Mouse (Mus musculus) embryonic facial prominence, embryonic 15.5 days (tissue): ENCODE measurements at regions not wholly inside any gene's neighbourhood (a gene's known extent, or its start where the extent isn't known, plus 50 kb on each side); places are given as distances from the start of the nearest gene placed in this dataset.

Source experiments
- ATAC-seq: fragments of 200-750 bp; cut with Nextera tagmentation; 2 replicates; pipeline ENCODE4 v1.8.0; 2017; ENCODE audit warnings: low read depth, moderate TSS enrichment; ENCODE audit not compliant: insufficient number of reproducible peaks, low FRiP score, low TSS enrichment
- H3K27ac ChIP-seq: fragments of 300-500 bp; sonication (generic); replicated peaks from 2 replicates; pipeline ENCODE4 v1.5.1; 2015; ENCODE audit warnings: mild to moderate bottlenecking, inconsistent platforms
- H3K27me3 ChIP-seq: fragments of 300-500 bp; sonication (generic); 2 replicates; pipeline ENCODE4 v1.6.1; 2015; ENCODE audit warnings: inconsistent platforms
- H3K36me3 ChIP-seq: fragments of 300-500 bp; sonication (generic); 2 replicates; pipeline ENCODE4 v1.6.1; 2015; ENCODE audit warnings: mild to moderate bottlenecking, inconsistent platforms
- H3K4me1 ChIP-seq: fragments of 300-500 bp; sonication (generic); 2 replicates; pipeline ENCODE4 v1.6.1; 2015; ENCODE audit warnings: inconsistent platforms
- H3K4me2 ChIP-seq: fragments of 300-500 bp; sonication (generic); replicated peaks from 2 replicates; pipeline ENCODE4 v1.6.1; 2015; ENCODE audit warnings: mild to moderate bottlenecking, inconsistent platforms
- H3K4me3 ChIP-seq: fragments of 300-500 bp; sonication (generic); replicated peaks from 2 replicates; pipeline ENCODE4 v1.5.1; 2015; ENCODE audit warnings: mild to moderate bottlenecking, inconsistent platforms
- H3K9ac ChIP-seq: fragments of 300-500 bp; sonication (generic); 2 replicates; pipeline ENCODE4 v1.6.1; 2015; ENCODE audit warnings: inconsistent platforms
- H3K9me3 ChIP-seq: fragments of 300-500 bp; sonication (generic); replicated peaks from 2 replicates; pipeline ENCODE4 v1.6.1; 2016; ENCODE audit warnings: inconsistent platforms
- WGBS: fragments of 180-500 bp; shearing (Covaris S2); methylation state at CpG from one replicate; pipeline ENCODE4 v1.1.7; 2015; 5-methylcytosine and 5-hydroxymethylcytosine counted together

GRCm38 (mm10) chr1:61277170-61277710 lies 299.5 kb downstream of the Icos start:
- no peaks in the 10 kb centered on the region for H3K36me3 ChIP-seq
- ATAC-seq: no peak
- WGBS: 88% methylated on average over 4 of the region's 4 CpGs

DNA sequence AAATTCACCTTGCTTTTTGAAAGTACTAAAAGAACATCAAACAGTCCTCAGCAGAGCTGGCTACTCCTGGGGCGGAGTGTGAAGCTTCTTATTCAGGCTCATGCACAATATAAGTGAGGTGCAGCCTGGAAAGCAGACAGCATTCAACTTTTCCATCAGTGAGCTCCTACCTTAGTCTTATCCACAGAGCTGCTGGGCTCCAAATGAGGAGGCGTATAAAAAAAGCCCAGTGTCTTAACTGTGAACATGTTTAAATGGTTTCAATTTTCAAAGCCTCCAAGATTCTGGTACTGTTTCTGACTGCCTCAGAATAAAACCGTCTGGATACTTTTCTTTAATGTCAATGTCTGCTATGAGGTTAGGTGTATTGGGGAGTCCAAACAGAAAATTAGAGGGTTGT lies 310.5 kb downstream of the Icos start:
- Histone ChIP-seq H3K9me3 (no peaks in the 10 kb centered on the region), H3K36me3 (no peaks in the 10 kb centered on the region)

More at GRCm38 (mm10) chr1:61277170-61277710, 299.5 kb downstream of the Icos start:
- Histone ChIP-seq H3K9ac (no peak overlapping the region), H3K4me3 (no peak overlapping the region), H3K9me3 (no peaks in the 10 kb centered on the region), H3K27ac (no peak overlapping the region), H3K4me1 (no peaks in the 10 kb centered on the region), H3K4me2 (no peak overlapping the region), H3K27me3 (no peaks in the 10 kb centered on the region)

GRCm38 (mm10) chr1:61288946-61289345 lies 311.2 kb downstream of the Icos start:
- H3K9me3 ChIP-seq: no peaks in the 10 kb centered on the region
- no peaks in the 10 kb centered on the region for H3K4me1 ChIP-seq
- H3K4me2 ChIP-seq: no peak overlapping the region
- H3K36me3 ChIP-seq: no peaks in the 10 kb centered on the region
- no peak overlapping the region for H3K4me3 ChIP-seq
- no peak for ATAC-seq
- H3K9ac ChIP-seq: no peak overlapping the region
- H3K27me3 ChIP-seq: 0 out of 2 replicates have a peak, but pooled peaks cover 3% of the 10 kb centered on the region
- WGBS: 84% methylated on average over 6 of the region's 6 CpGs
- no peak overlapping the region for H3K27ac ChIP-seq

More for the DNA sequence above, 310.5 kb downstream of the Icos start:
- no peaks in the 10 kb centered on the region for H3K4me1 ChIP-seq
- WGBS: 56% methylated on average over 3 of the region's 3 CpGs
- H3K4me2 ChIP-seq: no peak overlapping the region
- H3K9ac ChIP-seq: no peak overlapping the region
- ATAC-seq: no peak
- no peak overlapping the region for H3K27ac ChIP-seq
- H3K4me3 ChIP-seq: no peak overlapping the region
- H3K27me3 ChIP-seq: no peaks in the 10 kb centered on the region

DNA sequence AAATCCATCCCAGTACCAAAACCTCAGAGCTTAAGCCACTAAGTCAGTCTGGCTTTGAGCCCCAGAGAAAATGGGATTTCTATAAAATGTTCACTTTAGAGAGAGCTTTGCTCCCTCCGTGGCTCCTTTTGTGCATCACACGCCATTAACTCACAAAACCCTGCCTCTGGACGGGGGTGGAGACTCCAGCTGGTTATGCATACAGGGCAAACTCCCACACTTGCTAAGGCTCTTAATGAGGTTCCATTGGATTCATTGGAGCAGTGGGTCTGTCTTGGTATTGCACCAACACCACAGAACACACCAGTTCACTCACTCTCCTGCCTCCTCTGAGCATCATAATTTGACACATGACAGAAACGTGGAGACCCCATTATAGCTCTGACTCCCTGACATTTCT lies 311.8 kb downstream of the Icos start:
- Histone ChIP-seq H3K9ac (no peak overlapping the region), H3K9me3 (no peaks in the 10 kb centered on the region), H3K4me2 (no peak overlapping the region), H3K27me3 (0 out of 2 replicates have a peak, but pooled peaks cover 3% of the 10 kb centered on the region), H3K36me3 (no peaks in the 10 kb centered on the region), H3K4me3 (no peak overlapping the region), H3K4me1 (no peaks in the 10 kb centered on the region), H3K27ac (no peak overlapping the region)
- ATAC-seq: no peak
- 52% methylated on average over 4 of the region's 4 CpGs for WGBS

DNA sequence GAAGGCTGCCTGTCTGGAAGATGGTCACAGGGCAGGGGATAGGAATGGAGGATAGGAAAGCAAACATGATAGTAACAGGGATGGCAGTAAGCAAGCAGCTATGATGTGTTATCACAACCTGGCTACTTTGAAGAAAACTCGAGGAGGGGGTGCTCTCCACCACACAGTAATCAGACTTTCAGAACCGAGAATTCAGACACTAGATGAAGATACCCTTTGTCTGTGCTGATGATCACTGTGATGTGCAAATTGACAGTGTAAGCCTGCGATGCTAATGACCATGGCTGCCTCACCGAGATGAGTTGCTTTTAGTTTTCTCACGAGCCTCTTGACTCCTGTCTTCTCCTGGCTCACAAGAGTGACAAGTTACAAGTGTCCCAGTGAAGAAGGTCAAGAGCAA lies 315.4 kb downstream of the Icos start:
- H3K27ac ChIP-seq: no peak overlapping the region
- 73% methylated on average over 5 of the region's 5 CpGs for WGBS
- no peak overlapping the region for H3K4me2 ChIP-seq
- no peak overlapping the region for H3K4me3 ChIP-seq
- H3K4me1 ChIP-seq: 0 out of 2 replicates have a peak, but pooled peaks cover under 1% of the 10 kb centered on the region
- H3K9me3 ChIP-seq: no peaks in the 10 kb centered on the region
- no peak for ATAC-seq
- H3K36me3 ChIP-seq: no peaks in the 10 kb centered on the region
- H3K9ac ChIP-seq: no peak overlapping the region
- H3K27me3 ChIP-seq: 0 out of 2 replicates have a peak, but pooled peaks cover 3% of the 10 kb centered on the region

- Histone ChIP-seq H3K9ac (no peak overlapping the region), H3K27me3 (0 out of 2 replicates have a peak, but pooled peaks cover 3% of the 10 kb centered on the region), H3K36me3 (no peaks in the 10 kb centered on the region), H3K4me2 (no peak overlapping the region), H3K9me3 (no peaks in the 10 kb centered on the region), H3K4me1 (peaks cover 10% of the 10 kb centered on the region), H3K4me3 (no peak overlapping the region), H3K27ac (no peak overlapping the region)
- WGBS: 90% methylated on average over 3 of the region's 3 CpGs
- no peak for ATAC-seq
Observed at GRCm38 (mm10) chr1:61295219-61295618, 317.5 kb downstream of the Icos start.

GRCm38 (mm10) chr1:61296831-61297230 lies 319.1 kb downstream of the Icos start:
- no peak overlapping the region for H3K9ac ChIP-seq
- H3K27me3 ChIP-seq: 0 out of 2 replicates have a peak, but pooled peaks cover 3% of the 10 kb centered on the region
- ATAC-seq: no peak
- H3K9me3 ChIP-seq: no peaks in the 10 kb centered on the region
- no peak overlapping the region for H3K4me2 ChIP-seq
- H3K36me3 ChIP-seq: no peaks in the 10 kb centered on the region
- WGBS: 52% methylated on average over 4 of the region's 4 CpGs
- no peak overlapping the region for H3K27ac ChIP-seq
- peaks cover 16% of the 10 kb centered on the region for H3K4me1 ChIP-seq
- no peak overlapping the region for H3K4me3 ChIP-seq

DNA sequence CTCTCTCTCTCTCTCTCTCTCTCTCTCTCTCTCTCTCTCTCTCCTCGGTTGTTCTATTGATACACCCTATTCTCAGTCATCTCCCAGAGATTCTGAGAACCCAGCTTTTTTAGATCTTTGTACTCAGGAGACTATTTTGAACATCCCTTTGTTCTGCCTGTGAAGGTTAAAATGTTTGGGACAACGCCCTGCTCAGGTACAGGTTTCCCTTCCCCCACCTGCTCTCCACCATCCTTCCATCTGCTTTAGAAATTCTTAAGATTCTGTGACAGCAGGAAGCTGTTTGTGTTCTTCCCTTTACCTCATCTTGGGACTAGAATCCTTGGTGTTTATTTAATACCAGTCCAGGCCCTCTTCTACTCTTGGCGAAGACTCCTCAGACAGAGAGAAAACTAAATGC lies 319.6 kb downstream of the Icos start:
- peaks cover 16% of the 10 kb centered on the region for H3K4me1 ChIP-seq
- WGBS: 74% methylated on average over 3 of the region's 3 CpGs
- no peak for ATAC-seq

GRCm38 (mm10) chr1:61298064-61298463 lies 320.3 kb downstream of the Icos start:
- WGBS: 17% methylated on average over 3 of the region's 3 CpGs
- Histone ChIP-seq H3K4me2 (no peak overlapping the region), H3K9ac (no peak overlapping the region), H3K9me3 (no peaks in the 10 kb centered on the region), H3K4me1 (peaks cover 16% of the 10 kb centered on the region), H3K4me3 (no peak overlapping the region), H3K27me3 (peaks cover 7% of the 10 kb centered on the region; the same call in 1 of the 2 replicates), H3K36me3 (no peaks in the 10 kb centered on the region), H3K27ac (peak overlapping the region; percentile 72; the same call in 1 of the 2 replicates)
- ATAC-seq: peak; percentile 66

More for the DNA sequence above, 319.6 kb downstream of the Icos start:
- Histone ChIP-seq H3K4me2 (no peak overlapping the region), H3K4me3 (no peak overlapping the region), H3K9ac (no peak overlapping the region), H3K9me3 (no peaks in the 10 kb centered on the region), H3K27ac (no peak overlapping the region), H3K27me3 (0 out of 2 replicates have a peak, but pooled peaks cover 3% of the 10 kb centered on the region), H3K36me3 (no peaks in the 10 kb centered on the region)

DNA sequence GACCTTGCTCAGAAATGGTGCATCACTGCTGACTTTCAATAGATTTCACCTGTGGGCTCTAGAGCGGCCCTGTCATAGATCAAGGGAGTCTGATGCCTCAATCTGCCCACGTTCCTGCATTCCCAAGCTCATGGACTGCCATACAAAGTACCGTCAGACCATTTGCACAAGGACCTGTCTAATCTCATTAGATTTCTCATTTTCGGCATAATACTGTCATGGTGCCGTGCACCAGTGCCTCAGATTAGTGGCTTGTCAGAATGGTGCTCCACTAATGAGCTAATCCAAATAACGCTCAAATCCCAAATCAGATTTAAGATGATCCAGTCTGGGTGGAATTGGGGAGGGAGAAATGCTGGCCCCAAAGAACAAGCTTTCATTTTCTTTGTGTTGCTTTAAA lies 321.1 kb downstream of the Icos start:
- Histone ChIP-seq H3K27ac (peak overlapping the region; percentile 72; the same call in 1 of the 2 replicates), H3K4me3 (no peak overlapping the region), H3K4me2 (no peak overlapping the region), H3K9ac (no peak overlapping the region), H3K9me3 (no peaks in the 10 kb centered on the region), H3K27me3 (peaks cover 4% of the 10 kb centered on the region; the same call in 1 of the 2 replicates), H3K36me3 (no peaks in the 10 kb centered on the region), H3K4me1 (peaks cover 16% of the 10 kb centered on the region)
- 75% methylated on average over 6 of the region's 6 CpGs for WGBS
- no peak for ATAC-seq

DNA sequence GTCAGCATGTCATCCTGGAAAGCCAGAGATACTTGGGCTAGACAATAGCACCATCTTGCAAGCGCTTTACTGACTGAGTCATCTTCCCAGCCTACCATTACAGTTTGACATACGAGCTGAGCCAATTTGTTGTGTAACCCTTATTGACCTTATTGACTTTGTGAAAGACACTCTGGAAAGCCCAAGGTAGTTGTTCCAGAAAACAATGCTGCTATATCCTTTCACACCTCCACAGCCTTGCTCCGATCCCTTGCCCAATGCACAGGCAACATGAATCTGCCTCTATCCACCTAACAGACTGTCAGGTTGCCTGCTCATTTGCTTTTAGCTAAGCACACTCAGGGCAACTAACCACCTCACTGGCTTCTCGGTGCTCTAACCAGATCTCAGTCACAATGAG lies 322.8 kb downstream of the Icos start:
- Histone ChIP-seq H3K9ac (no peak overlapping the region), H3K4me2 (no peak overlapping the region), H3K9me3 (no peaks in the 10 kb centered on the region), H3K27me3 (peaks cover 4% of the 10 kb centered on the region; the same call in 1 of the 2 replicates), H3K36me3 (no peaks in the 10 kb centered on the region), H3K4me3 (no peak overlapping the region), H3K4me1 (peaks cover 16% of the 10 kb centered on the region), H3K27ac (no peak overlapping the region)
- 65% methylated on average over 4 of the region's 4 CpGs for WGBS
- ATAC-seq: no peak
